Mouse (Mus musculus): ENCODE measurements at regions not wholly inside any gene's neighbourhood (a gene's known extent, or its start where the extent isn't known, plus 50 kb on each side); places are given as distances from the start of the nearest gene placed in this dataset.

GRCm38 (mm10) chr8:10761694-10762305 is 246.5 kb downstream of the Irs2 start:
- no peak for ATAC-seq

DNA sequence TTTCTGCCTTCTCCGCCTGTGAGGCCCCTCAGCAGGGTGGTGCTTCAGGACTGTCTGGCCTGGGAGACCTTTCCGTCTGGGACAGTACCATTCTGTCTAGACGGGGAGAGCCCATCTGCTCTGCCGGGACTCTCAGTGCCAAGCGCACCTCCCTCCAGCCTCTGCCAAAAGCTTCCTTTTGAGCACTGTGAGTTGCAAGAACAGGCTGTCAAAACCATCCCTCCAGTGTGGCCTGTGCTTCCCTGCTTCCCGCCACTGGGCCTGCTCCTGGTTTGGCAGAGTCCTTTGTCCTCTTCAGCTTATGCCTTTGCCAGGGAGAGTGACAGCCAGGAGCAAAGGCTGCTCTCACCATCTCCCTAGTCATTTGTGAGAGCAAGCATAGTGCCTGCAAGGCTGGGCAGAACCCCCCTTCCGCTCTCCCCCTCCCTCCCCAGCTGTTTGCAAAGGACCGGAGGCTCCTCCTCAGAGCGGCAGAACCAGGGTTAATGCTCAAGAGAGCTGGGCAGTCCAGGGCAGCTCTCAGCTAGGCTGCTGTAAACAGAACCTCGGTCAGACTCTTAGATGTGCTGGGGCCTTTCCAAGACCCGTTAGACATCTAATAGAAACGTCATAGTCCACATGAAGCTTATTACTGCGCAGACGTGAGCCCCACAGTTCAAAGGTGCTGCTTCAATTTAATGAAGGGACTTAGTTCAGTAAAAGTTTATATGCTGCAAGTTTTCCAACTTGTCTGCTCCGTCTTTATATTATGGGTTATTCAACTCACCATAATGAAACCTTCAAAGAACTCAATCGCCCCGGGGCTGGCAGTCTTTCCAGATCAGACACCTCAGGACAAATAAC is 247.2 kb downstream of the Irs2 start:
- no peak for ATAC-seq

DNA sequence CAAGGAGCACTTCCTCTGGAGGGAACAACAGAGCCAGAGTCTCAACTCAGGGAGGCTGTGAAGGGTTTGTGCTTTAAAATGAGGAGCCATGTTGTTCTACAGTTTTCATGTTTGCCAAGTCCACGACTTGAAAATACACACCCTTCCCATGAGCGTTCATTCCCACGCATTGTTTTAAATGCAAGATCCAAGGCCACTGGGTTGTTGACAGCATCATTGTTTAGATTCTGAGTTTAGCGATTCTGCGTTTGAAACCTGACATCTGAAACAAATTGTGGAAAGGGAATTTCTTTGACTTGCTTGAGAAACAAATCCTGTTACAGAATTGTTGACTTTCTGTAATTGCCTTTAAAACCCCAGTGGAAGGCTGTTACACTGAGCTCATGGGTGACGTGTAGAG is 248.0 kb downstream of the Irs2 start:
- ATAC-seq = no peak

- ATAC-seq = no peak
Observed at GRCm38 (mm10) chr8:10758151-10758550, 250.1 kb downstream of the Irs2 start.

DNA sequence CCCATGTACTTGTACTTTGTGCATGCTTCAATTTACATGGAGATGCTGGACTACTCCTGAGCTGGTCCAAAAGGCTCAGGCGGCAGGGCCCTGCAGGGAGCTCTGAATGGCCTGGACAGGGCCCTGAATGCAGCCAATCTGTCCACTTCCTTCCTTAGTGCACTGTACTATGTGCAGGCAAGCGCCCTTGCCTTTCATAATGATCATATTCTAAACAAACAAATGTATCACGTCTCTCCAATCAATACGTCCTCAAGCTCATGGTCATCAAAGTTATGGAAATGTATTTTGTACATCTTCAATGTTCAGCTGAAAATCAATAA is 253.3 kb downstream of the Irs2 start:
- ATAC-seq = no peak

- ATAC-seq = no peak
Observed at GRCm38 (mm10) chr8:10754232-10754985, 253.8 kb downstream of the Irs2 start.

GRCm38 (mm10) chr8:10753056-10753455 is 255.2 kb downstream of the Irs2 start:
- no peak for ATAC-seq

- no peak for ATAC-seq
Observed at GRCm38 (mm10) chr8:10747150-10747549, 261.1 kb downstream of the Irs2 start.

DNA sequence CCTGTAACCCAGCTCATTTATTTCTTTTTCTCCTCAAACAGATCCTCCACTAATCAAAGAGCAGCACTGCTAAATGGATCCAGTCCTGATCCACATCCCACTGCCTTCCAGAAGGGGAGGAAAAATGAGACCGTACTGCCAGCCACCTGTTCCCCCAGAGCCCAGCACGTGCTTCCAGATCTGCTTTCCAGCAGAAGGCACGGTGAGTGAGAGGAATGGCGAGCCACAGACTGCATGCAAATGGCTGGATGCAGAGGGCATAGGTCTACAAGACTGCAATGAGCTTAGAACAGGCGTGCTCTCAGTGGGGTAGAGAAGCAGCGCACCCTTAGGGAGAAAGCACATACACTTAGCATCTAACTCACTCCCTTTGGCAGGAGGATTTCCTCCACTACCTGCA is 265.0 kb downstream of the Irs2 start:
- ATAC-seq = no peak

GRCm38 (mm10) chr8:10740837-10741236 is 267.4 kb downstream of the Irs2 start:
- ATAC-seq = no peak

- no peak for ATAC-seq
Observed at GRCm38 (mm10) chr8:10738486-10739081, 269.7 kb downstream of the Irs2 start.

DNA sequence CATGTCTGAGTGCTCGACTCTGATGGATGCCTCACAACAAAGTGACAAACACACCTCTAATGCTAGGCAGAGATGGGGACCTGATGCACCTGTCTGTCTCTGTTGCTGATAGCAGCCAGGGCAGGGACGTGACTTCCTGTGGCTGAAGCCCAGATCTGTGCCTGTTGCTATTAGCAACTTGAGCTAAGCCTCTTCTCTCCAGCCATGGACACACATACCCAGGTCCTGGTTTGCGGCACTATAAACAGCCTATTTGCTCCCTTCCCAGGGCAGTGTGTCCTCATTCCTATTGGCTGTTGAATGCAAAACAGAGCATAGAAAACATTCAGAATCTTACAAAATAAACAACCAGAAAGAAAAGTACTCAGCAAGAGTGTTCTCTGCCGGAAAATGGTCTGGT is 273.5 kb downstream of the Irs2 start:
- no peak for ATAC-seq

- ATAC-seq = no peak
Observed at GRCm38 (mm10) chr8:10723332-10723731, 284.9 kb downstream of the Irs2 start.

DNA sequence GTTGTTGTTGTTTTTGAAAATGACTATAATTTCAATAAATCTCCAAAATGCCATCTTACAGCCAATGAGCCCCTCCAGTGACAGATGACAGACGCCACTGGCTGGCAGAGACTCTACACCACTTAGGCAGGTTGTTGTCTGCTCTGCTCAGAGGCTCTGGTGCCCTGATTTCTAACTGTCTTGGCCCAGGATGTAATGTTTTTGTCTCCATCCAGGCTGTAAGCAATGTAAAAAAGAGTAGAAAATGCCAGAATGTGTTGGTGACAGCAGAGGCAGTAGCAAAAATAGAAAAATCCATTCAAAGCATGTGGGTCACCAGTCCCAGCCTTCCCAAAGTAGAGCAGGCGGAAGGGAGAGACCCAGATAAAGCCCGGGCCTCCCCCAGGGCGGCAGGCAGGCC is 285.5 kb downstream of the Irs2 start:
- ATAC-seq = no peak

DNA sequence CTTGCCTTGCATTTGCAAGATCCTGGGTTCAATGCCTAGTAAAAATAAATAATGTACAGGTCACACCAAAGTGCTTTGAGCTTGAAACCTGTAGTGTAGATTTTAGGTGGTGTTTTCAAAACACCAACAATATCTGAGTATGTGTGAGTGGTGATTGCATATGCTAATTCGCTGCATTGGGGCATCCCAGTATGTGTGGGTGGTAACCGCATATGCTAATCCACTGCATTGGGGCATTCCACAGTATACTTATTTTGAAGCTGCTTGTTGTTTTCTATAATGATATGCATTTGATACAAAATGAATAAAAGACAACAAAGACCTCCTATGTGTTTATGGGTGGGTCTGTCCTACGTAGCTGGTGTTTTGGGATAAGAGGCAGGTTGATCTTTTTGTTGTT is 285.9 kb downstream of the Irs2 start:
- no peak for ATAC-seq

GRCm38 (mm10) chr8:10721146-10721862 is 287.0 kb downstream of the Irs2 start:
- no peak for ATAC-seq

DNA sequence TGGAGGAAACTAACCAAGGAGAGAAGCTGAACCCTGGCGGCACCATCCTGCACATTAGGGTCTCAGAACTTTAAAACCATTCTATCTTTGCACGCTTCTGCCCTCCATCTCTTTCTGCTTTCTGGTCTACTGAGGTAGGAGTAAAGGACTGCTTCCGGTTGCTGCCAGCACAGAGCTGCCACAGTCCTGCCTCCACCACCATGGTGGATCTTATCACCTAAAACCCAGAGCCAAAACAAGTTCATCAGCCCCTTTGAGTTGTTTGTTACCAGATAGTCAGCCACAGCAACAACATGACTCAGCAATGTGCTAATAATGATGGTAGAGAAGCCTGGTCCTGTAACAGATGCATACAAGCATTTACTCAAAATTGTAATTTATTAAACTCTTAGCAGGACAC is 287.9 kb downstream of the Irs2 start:
- ATAC-seq = no peak

DNA sequence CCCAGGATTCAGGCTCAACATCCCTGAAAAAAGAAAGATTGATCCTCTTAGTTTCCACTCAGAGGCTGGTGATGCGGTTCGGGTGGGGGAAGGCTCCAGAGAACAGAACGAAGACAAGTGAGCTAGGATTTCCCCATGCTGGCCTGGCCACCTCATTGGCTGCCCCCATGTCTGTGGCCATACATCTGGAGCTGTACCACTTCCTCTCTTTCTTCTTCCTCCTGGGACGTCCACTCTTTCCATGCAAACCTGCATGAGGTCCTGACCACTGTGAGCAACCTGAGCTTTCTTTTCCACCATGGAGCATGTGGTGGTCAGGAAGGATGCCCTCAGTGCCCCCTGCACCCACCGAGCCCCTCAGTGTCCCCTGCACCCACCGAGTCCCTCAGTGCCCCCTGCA is 288.8 kb downstream of the Irs2 start:
- no peak for ATAC-seq

DNA sequence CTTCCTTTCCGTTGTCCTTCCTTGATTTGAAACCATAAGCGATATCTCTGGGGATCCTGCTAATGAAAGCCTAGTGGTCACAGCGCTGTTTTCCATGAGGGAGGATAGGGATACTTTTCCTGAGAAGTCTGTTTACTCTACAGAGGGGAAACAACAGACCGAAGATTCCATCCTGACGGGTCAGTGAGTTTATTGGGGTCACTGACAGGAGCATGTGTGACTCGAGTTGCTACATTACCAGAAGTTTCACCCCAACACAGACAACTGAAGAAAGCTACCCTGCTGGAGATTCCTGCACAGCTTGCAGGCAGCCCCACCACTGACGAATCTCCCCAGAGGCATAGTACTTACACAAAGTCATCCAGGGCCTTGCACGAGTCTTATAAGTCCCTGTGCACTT is 291.0 kb downstream of the Irs2 start:
- no peak for ATAC-seq

GRCm38 (mm10) chr8:10716161-10716560 is 292.1 kb downstream of the Irs2 start:
- ATAC-seq = no peak

DNA sequence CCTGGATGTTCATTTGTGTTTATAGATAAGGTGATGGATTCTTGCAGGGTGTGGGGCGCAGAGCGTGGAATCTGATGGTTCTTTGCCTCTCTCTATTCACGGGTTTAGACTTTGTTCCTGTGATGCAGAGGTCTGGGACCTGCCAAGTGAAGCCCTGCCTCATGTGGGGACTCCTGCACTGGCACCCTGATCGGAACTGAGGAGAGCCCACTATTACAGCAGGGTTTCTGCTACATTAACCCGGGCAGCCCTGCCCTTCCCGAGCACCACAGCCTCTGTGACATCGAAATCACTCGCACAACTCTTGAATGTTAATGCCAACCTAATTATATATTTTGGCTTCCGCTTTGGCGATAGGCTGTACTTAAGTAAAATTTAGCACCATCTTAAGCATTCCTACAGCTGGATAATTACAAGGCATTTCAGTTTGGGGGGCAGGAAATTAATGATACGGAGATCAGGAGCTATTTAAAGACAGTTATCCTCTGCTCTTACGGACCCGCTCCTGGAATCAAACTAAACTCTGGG is 294.7 kb downstream of the Irs2 start:
- ATAC-seq = no peak

DNA sequence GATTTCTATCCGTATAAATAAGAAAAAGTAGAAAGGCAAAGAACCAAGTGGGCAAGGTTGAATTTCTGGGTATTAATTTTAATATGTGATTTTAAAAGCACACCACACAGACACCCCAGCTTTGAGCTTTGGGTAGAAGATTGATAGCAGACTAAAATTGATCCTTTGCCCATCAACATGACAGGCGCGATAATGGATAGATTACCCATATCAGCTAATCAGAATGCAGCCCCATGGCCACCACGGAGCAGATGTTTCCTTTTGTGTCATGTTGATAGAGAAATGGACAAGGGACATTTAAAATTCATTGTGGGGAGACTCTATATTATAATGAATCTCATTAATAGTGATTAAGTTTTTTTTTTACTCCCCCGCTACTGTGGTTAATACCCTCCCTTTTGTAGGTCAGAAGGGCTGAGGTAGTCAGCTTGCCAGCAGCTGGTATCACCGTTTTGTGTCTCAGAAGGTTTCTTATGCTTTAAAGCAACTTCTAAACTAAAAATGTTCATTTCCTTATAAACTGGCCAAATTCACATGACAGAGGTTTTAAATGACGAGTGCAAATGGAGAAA is 296.1 kb downstream of the Irs2 start:
- no peak for ATAC-seq
